Mouse (Mus musculus) small intestine, adult 2 months (tissue): ENCODE measurements around the gene Rsf1.

Experiments used
- CTCF ChIP-seq: fragments of 200-500 bp; IDR thresholded peaks from 2 replicates; pipeline ENCODE4 v1.5.1; 2012; ENCODE audit warnings: low read depth, mild to moderate bottlenecking, control low read depth, inconsistent platforms, low read length, moderate library complexity, mixed read lengths; ENCODE audit not compliant: insufficient replicate concordance, insufficient read length; ENCODE audit errors: extremely low read depth
- POLR2A ChIP-seq: fragments of 200-500 bp; IDR thresholded peaks from 2 replicates; pipeline ENCODE4 v1.6.1; 2012; ENCODE audit warnings: low read depth, mild to moderate bottlenecking, control low read depth, inconsistent platforms, low read length, moderate library complexity

DNA sequence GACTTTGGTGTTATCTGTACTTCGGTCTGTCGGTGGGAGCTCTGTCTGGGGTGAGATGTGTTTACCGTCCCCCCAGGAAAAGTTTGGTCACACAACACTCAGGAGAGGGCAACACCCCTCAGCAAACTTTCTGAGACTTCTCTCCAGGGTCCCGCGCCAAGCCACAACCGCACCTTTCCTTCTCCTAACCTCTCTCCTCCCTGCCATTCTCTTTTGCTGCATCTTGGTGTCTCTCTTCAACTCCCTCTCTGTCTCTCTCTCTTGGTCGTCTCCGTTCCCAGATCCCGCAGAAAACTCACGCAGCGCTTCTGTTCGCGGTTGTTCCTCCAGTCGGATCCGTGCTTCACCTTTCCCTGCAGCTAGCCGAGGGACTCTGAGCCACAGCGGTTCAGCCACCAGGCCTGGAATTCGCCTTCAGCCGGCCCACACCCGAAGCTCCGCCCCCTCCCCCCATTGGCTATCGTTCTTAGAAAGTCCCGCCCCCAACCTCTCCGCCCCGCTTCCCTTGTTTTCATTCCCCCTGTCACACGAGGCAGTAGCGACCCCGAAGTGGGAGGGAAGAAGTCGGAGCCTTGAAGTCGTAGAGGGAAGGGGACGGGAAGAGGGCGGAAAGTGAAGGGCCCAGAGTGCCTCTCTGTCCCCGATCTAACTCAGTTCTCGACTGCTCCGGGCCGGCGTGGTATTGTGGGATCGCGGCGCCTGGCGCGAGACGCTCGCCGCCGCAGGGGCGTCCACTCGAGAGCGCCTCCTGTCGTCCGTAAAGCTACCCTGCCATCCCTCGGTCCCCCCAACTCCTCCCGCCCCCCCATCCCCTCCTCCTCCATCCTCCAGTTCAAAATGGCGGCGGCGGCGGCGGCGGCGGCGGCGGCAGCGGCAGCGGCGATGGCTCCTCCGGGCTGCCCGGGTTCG lies at the start of gene Rsf1, which contains the start of gene Aamdc:
- TF ChIP-seq CTCF: peak; percentile 77
- TF ChIP-seq POLR2A: peak; percentile 98
